Mouse (Mus musculus): ENCODE measurements around the gene Scp2.
"Not testable (repeated sequence)": the region's sequence is repeated elsewhere in the genome, so short reads cannot be mapped to it uniquely, and the experiment has no call there.

Scp2 gene

DNA sequence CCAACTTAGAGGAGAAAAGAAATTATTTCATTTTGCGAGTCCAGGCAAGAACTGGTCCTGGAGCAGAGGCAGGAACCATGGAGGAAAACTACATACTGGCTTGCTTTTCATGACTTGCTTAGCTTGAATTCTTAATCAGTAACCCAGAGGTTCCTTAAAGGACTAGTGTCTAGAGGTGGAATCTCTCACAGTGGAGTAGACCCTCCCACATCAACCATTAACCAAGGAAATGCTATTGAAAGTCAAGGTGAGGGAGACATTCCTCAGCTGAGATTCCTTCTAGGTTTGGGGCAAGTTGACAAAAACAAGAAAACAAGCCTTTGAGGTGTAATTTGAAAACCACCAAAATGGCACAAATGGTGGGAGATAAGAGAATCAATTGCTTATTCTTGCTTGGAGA lies at the start of gene Scp2:
Gene Scp2, minus strand, starts transcription at position 119 of the 400 bp plus-strand sequence.
- DNase-seq (ENCODE audit: low spot score) = no peak

DNA sequence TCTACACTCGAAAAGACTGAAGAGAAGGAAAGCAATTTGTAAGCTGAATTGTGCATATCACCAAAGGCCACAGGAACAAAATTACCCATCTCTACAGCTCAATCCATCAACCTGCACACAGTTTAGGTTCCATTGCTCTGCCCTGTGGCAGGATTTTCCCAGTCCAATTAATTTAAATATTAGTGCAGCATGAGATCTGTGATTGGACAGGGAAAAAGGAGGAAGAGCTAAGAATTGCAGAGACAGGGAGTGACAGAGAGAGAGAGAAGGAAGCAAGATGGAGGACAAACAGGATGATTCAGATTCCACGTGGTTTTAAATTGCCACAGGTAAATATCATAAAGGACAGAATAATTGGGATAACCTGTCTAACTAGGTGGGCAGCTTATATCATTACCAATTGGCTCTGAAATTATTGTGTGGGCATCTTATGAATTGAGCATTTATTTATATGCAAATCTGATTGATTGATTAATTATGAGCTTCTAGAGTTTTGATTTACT lies 48.1 kb upstream of the Scp2 start:
- DNase-seq (ENCODE audit: low spot score) = no peak

DNA sequence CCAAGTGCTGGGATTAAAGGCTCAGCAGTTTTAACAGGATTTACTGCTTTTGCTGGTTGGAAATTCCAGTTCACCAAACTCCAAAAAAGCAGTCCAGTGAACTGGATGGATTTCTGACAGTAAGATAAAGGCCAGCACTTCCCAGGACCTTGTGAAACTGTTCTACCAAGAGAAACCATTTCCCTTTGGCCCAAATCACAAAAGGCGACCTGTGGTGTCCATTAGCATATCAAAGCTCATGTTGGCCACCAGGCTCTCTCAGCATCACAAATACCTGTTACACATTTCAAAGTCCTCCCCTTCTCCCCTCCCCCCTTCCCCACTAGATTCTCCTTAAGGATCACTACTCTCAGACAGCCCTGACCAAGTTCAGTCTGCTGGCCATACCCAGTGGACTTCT lies 37.5 kb upstream of the Scp2 start:
- no peak for DNase-seq (ENCODE audit: low spot score)

DNA sequence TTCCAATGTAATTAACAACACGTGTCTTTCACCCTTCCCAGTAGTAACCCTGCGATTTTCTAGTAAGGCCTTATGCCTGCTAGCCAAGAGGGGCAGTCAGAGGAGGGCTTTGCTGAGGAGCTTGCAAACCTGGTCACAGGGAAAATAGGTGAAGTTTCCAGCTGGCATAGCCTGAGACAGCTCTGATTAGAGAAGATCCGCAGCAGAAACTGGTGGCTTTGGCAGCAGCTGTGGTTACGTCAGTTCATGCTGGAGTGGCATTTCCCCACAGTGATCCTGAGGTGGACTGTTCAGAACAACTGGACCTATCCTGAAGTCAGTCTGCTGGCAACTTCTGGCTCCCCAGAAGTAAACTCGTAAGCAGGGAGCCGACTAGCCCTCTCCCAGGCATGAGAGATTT lies 23.3 kb upstream of the Scp2 start:
- no peak for DNase-seq (ENCODE audit: low spot score)

DNA sequence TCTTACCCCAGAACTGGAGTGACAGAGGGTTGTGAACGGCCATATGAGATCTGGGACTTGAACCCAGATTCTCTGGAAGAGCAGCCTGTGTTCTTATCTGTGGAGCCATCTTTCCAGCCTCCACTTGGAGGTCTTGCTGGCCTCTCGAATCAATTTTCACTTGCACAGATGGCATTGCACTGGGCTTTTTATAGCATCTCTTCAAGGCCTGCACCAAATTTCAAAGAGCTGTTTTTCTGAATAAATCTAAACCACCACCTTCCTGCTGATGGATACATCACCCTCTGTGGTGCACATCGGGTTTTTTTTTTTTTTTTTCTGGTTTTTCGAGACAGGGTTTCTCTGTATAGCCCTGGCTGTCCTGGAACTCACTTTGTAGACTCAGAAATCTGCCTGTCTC lies 22.1 kb upstream of the Scp2 start:
- no peak for DNase-seq (ENCODE audit: low spot score)

- DNase-seq (ENCODE audit: low spot score) = peak; percentile 8
These were observed 20.5 kb upstream of the Scp2 start, which contains the start of gene Echdc2 for GRCm38 (mm10) chr4:108165152-108165895. Gene Echdc2 (plus strand): TSS chr4:108165437.

GRCm38 (mm10) chr4:108163291-108163690 lies 18.5 kb upstream of the Scp2 start:
- DNase-seq (ENCODE audit: low spot score) = no peak

- DNase-seq (ENCODE audit: low spot score) = no peak
These were observed 17.1 kb upstream of the Scp2 start for GRCm38 (mm10) chr4:108161936-108162335.

GRCm38 (mm10) chr4:108155141-108155540 lies 10.3 kb upstream of the Scp2 start:
- not testable (repeated sequence) for DNase-seq (ENCODE audit: low spot score)

- not testable (repeated sequence) for DNase-seq (ENCODE audit: low spot score)
These were observed 756 bp upstream of the Scp2 start for GRCm38 (mm10) chr4:108145554-108145953.

DNA sequence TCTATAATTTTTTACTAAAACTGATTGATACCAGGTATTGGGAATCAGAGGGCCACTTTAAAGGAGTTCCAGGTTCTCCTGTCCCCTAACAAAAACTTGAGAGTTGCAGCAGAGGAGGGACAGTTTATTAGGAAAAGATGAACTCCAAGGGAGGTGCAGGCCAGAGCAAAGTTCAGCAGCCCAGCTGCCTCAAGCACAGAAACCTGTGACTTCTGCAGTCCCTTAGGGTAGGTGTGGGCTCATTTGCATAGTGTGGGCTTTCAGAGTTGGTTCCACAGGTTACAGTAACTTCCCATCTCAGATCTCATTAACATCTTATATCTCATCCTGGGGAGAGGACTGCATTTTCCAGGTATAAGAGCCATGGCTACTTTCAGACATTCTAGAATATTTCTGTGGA lies 1.0 kb downstream of the Scp2 start:
- no peak for DNase-seq (ENCODE audit: low spot score)

- DNase-seq (ENCODE audit: low spot score) = not testable (repeated sequence)
These were observed 1.6 kb downstream of the Scp2 start for GRCm38 (mm10) chr4:108143178-108143577.

DNA sequence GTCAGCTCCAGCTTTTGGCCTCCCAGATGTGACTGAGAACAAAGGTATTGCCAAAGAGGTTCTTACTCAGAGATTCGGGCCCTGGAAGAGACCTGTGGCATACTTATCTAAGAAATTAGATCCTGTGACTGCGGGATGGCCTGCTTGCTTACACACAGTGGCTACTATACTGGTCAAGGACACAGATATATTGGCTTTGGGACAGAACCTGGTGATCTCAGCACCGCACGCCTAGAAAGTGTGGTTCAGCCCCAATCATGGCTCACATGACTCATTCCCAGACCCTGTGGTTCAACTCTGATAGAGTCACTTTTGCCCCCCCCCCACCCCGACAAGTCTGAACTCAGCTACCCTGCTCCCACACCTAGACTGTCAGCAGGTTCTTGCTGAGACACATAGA lies 7.9 kb downstream of the Scp2 start:
- no peak for DNase-seq (ENCODE audit: low spot score)

GRCm38 (mm10) chr4:108130452-108130851 lies 14.3 kb downstream of the Scp2 start:
- no peak for DNase-seq (ENCODE audit: low spot score)

DNA sequence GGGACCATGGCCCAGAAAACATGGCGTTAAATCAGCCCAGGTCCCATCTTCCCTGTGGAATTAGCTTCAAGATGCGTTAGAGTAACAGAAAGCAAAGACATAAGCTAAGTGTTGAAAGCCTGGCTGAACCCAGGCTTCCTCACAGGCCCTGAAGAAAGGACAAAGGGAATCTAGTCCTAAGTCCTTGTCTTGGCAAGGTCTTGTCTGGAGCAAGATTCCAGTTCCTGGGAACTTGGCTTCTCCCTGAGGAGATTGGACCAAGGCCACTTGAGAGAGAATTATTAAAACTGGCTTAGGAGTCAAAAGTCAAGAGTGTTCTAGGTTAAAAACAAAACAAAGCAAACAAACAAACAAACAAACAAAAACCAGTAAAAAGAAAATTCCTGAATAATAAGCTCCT lies 16.5 kb downstream of the Scp2 start:
- DNase-seq (ENCODE audit: low spot score) = no peak

DNA sequence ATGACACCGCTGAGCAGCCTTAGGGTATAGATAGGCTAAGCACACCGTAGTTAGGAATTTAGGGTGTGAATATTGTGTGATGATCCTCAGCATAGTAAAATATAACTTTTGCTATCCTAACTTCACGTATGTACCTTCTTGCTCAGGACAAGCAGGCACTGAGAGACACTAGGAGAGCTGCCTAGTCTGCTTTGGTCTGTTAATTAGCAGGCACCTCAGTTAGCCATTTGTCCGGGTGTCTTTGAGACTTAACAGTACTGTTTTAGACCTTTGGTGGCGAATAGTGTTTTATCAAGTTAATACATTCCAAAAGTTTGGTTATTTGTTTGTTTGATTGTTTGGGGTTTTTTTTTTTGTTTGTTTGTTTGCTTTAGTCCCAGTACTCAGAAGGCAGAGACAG lies 17.3 kb downstream of the Scp2 start:
- no peak for DNase-seq (ENCODE audit: low spot score)

GRCm38 (mm10) chr4:108126260-108126659 lies 18.5 kb downstream of the Scp2 start:
- DNase-seq (ENCODE audit: low spot score) = no peak

DNA sequence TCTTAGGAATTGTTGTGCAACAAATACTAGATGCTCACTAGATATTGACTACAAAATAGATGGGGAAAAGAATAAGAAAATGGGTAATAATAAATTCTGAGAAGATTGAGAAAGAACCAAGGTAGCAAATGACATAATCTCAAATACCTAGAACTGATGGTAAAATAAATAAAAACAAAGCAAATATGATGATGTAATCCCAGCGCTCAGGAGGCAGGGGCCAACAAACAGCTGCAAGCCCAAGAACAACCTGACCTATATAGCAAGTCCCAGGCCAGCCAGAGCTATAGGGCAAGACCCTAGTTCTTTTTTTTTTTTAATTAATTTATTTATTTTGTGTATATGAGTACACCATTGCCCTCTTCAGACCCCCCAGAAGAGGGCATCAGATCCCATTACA lies 20.7 kb downstream of the Scp2 start:
- DNase-seq (ENCODE audit: low spot score) = no peak

- DNase-seq (ENCODE audit: low spot score) = peak; percentile 90
These were observed 26.6 kb downstream of the Scp2 start for GRCm38 (mm10) chr4:108117924-108118876.

- no peak for DNase-seq (ENCODE audit: low spot score)
These were observed 27.3 kb downstream of the Scp2 start for GRCm38 (mm10) chr4:108117488-108117887.

GRCm38 (mm10) chr4:108116466-108116865 lies 28.3 kb downstream of the Scp2 start:
- no peak for DNase-seq (ENCODE audit: low spot score)

- DNase-seq (ENCODE audit: low spot score) = no peak
These were observed 34.1 kb downstream of the Scp2 start for GRCm38 (mm10) chr4:108110706-108111105.

DNA sequence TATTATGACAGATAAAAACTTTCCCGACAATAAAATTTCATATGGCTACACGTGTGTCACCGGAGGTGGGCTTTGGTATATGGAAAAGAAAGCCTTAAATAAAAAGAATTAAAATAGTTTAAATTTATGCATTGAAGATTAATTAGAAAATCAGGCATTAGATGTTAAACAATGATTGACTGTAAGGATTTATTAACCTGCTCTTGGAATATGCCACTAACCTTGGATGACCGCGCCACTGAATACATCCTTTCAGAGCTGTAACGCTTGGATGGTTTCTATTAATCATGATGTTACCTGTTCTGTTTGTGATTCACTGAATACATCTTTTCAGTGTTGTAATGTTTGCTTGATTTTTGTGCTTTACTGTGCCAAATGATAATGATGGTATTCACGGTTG lies 35.1 kb downstream of the Scp2 start:
- DNase-seq (ENCODE audit: low spot score) = no peak

Measured in ovary, adult 18-20 months (tissue).